Mouse (Mus musculus) MEL (cell line): ENCODE results near the gene Pex11b.

Experiments used
- CTCF ChIP-seq, 3 experiments: IDR thresholded peaks in 2 of 3; conservative IDR thresholded peaks in 1 of 3; 2 replicates each; pipeline ENCODE4 v1.5.1; 2011 to 2012; ENCODE audit warnings: low read length in 3 of 3, low read depth in 2 of 3, mild to moderate bottlenecking in 2 of 3, improper control_type of control experiment in 1 of 3, inconsistent platforms in 1 of 3, mixed read lengths in 1 of 3, moderate library complexity in 1 of 3; ENCODE audit not compliant: control insufficient read depth in 1 of 3, insufficient read depth in 1 of 3, poor library complexity in 1 of 3, severe bottlenecking in 1 of 3
- EP300 ChIP-seq, 2 experiments: IDR thresholded peaks; 2 replicates each; pipeline ENCODE4 v1.6.1; 2011; ENCODE audit warnings: improper control_type of control experiment in 2 of 2, low read length in 2 of 2, low read depth in 1 of 2, mild to moderate bottlenecking in 1 of 2
- ETS1 ChIP-seq: IDR thresholded peaks from 2 replicates; pipeline ENCODE4 v1.6.1; 2012; ENCODE audit warnings: low read depth, mild to moderate bottlenecking, inconsistent platforms, low read length, improper control_type of control experiment, moderate library complexity
- MXI1 ChIP-seq: IDR thresholded peaks from 2 replicates; pipeline ENCODE4 v1.6.1; 2011; ENCODE audit warnings: mild to moderate bottlenecking, low read depth, low read length, improper control_type of control experiment
- NRF1 ChIP-seq: IDR thresholded peaks from 2 replicates; pipeline ENCODE4 v1.6.1; 2014; ENCODE audit warnings: low read depth, mild to moderate bottlenecking, inconsistent platforms, low read length, improper control_type of control experiment, moderate library complexity; ENCODE audit not compliant: poor library complexity, insufficient read depth, severe bottlenecking
- POLR2A ChIP-seq, 2 experiments: IDR thresholded peaks; 2 replicates each; pipeline ENCODE4 v1.6.1; 2011 to 2012; ENCODE audit warnings: low read length in 2 of 2, mild to moderate bottlenecking in 2 of 2, control low read depth in 1 of 2, improper control_type of control experiment in 1 of 2, low read depth in 1 of 2, moderate library complexity in 1 of 2; ENCODE audit not compliant: control insufficient read depth in 1 of 2, insufficient read depth in 1 of 2, poor library complexity in 1 of 2
- TBP ChIP-seq: IDR thresholded peaks from 2 replicates; pipeline ENCODE4 v1.8.0; 2011; ENCODE audit warnings: low read depth, low read length, improper control_type of control experiment
- TCF12 ChIP-seq: IDR thresholded peaks from 2 replicates; pipeline ENCODE4 v1.6.1; 2014; ENCODE audit warnings: low read depth, mild to moderate bottlenecking, inconsistent platforms, low read length, improper control_type of control experiment, moderate library complexity

- peak; percentile 91 for TF ChIP-seq TBP
- no peak for TF ChIP-seq NRF1
- no peak for TF ChIP-seq MXI1
- TF ChIP-seq CTCF (IDR thresholded peaks at IDR 0.05 in 2 of 3, conservative IDR thresholded peaks at IDR 0.05 in 1 of 3; ENCODE audit: control insufficient read depth in 1 of 3, insufficient read depth in 1 of 3, low read depth in 2 of 3, low read length in 3 of 3, poor library complexity in 1 of 3, severe bottlenecking in 1 of 3), result 0 out of 6 replicates have a peak, but pooled peaks of 1 of the 3 experiments have one; percentile 7
- no peak for TF ChIP-seq TCF12
- TF ChIP-seq ETS1, result no peak
- no peak for TF ChIP-seq POLR2A (IDR thresholded peaks at IDR 0.05; ENCODE audit: control insufficient read depth in 1 of 2, insufficient read depth in 1 of 2, low read depth in 1 of 2, low read length in 2 of 2, poor library complexity in 1 of 2)
- no peak for TF ChIP-seq EP300 (IDR thresholded peaks at IDR 0.05; ENCODE audit: low read depth in 1 of 2, low read length in 2 of 2)
Measured at GRCm38 (mm10) chr3:96590657-96591056, 44.5 kb upstream of the Pex11b start.
